Mouse (Mus musculus) bone marrow macrophage, adult 2 months (primary cell): ENCODE measurements around the gene Thbs2.

ENCODE experiments used
- CTCF ChIP-seq: IDR thresholded peaks from 2 replicates; pipeline ENCODE4 v1.5.1; 2012; ENCODE audit warnings: low read depth, mild to moderate bottlenecking, low read length, moderate library complexity
- POLR2A ChIP-seq: IDR thresholded peaks from 2 replicates; pipeline ENCODE4 v1.6.1; 2012; ENCODE audit warnings: mild to moderate bottlenecking, low read depth, low read length, borderline replicate concordance

DNA sequence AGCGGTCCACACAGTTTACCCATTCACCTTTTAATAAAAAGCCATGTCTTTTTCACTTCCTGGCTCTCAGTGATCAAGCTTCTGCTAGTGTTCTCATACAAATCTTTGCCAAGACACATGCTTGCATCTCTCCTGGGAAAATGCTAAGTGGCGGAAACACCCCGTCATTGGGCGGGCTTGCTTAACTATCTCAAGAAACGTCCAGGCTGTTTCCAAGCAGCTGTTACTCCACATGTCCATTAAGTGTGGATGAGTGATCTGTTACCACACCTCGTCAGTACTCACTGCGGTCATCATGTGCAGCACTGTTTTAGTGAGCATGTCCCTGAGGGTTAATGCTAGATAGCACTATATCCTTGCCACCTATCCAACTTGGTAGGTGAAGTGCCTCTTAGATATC is 26.2 kb upstream of the Thbs2 start:
- no peak for TF ChIP-seq CTCF
- no peak for TF ChIP-seq POLR2A
